Mouse (Mus musculus) kidney, adult 8-10 months (tissue): ENCODE measurements around the gene Glt1d1.
A peak's percentile ranks its signal among the peaks of the same experiment; 100 is the strongest.
"Not testable (repeated sequence)": the region's sequence is repeated elsewhere in the genome, so short reads cannot be mapped to it uniquely, and the experiment has no call there.

Experiments used
- DNase-seq, 2 experiments: peaks; one replicate each; pipeline ENCODE4 v3.0.0; 2022

The Glt1d1 gene

DNA sequence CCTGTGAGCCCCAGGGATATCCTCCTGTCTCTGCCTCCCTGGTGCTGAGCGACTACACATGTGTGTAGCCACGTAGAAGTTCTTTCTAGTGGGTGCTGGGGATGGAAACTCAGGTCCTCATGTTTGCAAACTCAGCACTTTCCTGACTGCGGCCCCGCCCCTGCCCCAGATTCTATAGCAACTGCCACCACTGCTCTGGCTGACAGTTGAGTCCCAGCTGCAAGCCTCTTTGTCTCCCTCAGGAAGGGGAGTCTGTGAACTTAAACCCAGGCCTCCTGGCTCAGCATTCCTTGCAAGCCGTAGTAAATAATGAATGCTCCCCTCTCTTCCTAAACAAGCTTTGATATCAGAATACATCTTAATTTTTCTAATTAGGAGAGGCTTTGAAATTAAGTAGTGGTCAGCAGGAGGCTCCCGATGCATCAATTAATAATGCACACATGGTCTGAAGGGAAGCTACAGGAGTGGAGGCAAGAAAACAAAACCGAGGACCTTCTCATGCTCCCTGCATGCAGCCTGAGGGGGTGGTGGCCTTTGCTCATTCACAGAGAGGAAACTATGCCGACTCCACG lies 71.6 kb downstream of the Glt1d1 start:
- DNase-seq: no peak

DNA sequence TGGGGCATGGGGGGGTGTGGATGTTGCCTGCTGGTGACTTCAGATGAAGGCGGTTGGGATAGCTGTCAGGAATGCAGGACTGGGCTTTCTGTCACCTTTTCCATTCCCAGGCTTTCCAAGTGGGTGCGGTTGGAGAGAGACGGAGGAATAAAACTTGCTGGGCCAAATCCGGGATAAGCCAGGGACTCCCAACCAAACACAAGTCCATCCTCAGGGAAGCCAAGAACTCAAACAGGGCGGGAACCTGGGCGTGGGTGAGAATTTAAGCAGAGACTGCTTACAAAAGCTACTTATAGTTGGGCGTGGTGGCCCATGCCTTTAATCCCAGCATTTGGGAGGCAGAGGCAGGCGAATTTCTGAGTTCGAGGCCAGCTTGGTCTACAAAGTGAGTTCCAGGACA lies 73.2 kb downstream of the Glt1d1 start:
- DNase-seq: no peak

DNA sequence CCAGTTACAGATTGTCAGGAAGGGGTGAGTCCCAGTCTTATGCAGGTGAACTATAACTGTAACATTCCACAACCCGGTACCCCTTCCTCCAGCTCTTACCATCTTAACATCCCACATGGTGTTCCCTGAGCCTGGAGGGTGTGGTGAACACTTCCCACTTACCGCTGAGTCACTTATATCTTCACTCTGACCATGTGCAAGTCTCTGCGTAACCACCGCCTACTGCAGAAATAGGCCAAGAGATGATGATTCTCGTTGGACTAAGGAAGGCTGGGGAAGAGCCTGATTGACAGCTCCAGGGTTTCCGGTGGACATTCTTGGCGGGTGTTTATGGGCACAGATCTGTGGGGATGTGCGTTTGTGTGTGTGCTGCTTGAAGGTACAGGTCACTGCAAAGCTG lies 73.9 kb downstream of the Glt1d1 start:
- DNase-seq: no peak

DNA sequence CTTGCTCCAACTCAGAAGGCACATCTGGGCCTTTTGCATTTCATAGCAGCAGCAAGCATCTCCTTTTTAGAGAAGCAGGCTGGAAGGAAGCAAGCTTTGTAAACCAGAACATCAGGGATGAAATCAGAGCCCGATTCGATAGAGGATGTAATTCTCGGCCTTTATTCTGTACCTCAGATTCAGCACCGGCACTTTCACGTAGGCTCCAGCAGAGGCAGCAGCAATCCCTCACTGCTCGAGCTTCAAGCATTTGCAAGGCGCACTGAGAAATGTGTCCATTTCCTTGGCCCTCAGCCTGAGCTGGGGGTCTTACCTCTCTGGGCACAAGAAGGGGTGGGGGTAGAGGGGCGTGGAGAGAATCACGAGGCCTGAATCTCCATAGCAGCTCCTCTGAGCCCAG lies 76.1 kb downstream of the Glt1d1 start:
- no peak for DNase-seq

DNA sequence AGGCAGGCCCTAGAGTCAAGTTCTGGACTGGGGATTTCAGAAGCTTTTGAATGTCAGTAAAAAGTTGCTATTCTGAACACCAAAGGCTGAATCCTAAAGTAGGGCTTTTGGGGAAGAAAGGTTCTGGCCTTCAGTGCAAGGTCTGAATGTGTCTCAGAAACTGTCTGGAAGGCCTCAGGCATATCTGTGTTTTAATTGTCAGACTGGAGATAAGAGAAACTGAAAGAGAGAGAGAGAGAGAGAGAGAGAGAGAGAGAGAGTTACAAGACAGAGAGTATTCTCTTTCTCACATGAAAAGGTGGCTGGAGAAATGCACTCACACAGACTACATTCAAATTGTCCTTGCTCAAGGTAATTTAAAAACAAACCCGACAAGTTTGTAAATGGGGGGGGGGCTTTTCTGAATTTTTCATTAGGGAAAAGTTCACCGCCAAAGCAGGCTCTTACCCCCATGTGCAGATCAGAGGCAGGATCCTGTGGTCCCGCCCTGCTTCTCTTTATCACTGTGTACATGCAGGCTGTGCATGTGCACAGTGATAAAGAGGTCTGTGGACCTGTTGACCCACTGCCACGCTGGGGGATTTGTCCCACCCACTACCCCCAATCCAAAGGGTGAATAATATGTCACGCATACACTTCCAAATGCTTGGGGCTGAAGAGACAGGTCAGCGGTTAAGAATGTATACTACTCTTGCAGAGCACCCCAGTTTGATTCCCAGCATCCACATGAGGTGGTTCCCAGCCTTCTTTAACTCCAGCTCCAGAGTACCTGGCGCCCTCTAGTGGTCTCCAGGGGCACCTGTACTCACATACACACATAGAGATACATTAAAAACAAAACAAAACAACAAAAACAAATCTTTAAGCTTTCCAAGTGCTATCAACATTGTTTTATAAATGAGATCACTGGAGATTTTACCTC lies 83.0 kb downstream of the Glt1d1 start:
- no peak for DNase-seq

DNA sequence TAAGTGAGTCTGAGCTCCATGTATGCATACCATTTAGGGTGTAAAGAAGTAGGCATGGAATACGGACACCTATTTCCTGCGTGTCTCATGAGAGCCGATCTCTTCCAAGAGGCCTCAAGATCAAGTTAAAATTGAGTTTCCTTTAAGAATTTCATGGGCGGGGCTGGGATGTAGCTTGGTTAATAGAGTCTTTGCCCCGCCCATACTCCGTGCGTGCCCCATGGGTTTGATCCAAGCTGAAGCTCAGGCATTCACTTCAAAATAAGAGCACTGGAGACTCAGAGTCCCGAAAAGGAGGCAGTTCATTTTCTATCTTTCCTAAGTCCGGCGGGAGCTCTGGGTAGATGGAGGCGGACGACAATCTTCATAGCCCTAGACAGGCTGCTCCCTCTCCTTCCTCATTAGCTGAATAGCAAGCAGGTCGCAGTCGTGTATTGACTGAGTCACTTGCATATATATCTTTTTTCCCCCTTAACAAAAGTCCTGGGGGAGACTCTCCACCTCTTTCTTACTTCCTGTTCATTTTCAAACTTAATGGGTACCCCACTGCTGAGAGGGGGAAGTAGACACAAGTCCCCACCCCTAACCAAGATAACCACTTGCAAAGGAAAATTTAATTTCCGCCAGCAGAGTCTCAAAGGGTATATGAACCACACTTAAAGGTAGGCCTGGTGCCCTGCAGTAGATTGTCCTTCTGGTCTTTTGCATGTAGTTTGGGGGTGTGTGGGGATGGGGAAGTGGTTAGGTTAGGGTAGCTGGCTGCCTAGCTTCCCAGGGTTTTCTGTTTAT lies 88.7 kb downstream of the Glt1d1 start:
- DNase-seq: peak; percentile 46 to 49

DNA sequence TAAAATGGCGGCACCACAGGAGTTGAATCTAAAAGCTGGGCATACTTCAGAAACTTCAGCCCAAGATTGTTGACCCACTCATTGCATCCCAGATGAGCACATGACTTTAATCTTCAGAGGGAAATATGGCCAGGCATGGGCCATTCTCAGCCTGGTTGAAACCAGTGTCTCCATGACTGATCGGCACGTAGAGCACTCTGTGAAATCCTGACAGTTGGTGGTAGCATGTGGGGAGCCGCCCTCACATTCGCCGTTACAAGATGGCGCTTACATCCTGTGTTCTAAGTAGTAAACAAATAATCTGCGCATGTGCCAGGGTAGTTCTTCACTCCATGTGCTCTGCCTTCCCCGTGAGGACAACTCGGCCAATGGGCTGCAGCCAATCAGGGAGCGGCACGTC lies 90.1 kb downstream of the Glt1d1 start:
- DNase-seq: not testable (repeated sequence)

DNA sequence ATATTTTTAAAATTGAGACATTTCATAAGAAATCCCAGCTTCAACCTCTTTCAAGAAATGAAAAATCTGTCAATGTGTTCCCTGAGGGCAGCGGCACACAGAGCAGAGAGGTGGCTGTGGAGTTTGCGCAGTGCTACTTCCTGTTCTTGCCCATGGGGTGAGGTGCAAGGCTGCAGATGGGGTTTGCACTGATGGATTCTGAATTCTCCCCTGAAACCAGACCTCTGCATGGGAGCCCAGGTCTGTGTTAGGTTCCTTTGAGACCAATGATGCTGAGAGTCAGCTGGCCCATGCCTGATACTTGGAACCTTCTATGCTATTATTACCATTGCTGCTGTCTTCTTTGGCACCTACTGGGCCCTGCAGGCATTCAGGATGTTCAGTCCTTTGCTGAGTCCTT lies 98.3 kb downstream of the Glt1d1 start:
- DNase-seq: no peak

DNA sequence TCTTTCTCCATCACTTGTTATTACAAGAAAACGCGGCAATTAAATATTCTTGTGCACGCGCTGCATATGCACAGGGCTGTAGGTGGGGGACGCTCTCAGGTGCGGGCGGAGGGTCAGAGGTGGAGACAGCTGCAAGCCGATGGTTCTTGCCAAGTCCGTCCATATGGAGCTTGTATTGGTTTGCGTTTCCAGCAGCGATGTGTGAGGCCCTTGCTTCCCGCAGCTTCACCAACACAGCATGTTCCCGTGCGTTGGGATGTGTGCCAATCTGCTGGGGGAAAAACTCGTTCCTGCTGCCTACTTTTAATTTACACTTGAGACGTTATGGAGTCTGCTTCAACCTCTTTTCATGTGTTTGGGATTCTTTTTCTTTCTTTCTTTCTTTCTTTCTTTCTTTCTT lies 109.3 kb downstream of the Glt1d1 start:
- DNase-seq: no peak

DNA sequence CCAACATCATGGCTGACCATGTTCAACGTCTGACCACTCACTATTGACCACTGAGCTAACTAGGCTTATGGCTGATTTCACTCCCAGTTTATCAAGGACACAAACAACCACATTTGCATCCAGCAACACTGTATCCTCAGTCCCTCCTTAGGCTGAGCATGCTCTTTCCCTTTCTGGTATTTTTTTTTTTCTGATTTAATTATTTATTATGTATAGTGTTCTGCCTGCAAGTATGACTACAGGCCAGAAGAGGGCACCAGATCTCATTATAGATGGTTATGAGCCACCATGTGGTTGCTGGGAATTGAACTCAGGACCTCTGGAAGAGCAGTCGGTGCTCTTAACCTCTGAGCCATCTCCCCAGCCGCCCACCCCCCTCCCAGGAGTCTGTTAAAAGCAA lies 117.5 kb downstream of the Glt1d1 start:
- DNase-seq: not testable (repeated sequence)

DNA sequence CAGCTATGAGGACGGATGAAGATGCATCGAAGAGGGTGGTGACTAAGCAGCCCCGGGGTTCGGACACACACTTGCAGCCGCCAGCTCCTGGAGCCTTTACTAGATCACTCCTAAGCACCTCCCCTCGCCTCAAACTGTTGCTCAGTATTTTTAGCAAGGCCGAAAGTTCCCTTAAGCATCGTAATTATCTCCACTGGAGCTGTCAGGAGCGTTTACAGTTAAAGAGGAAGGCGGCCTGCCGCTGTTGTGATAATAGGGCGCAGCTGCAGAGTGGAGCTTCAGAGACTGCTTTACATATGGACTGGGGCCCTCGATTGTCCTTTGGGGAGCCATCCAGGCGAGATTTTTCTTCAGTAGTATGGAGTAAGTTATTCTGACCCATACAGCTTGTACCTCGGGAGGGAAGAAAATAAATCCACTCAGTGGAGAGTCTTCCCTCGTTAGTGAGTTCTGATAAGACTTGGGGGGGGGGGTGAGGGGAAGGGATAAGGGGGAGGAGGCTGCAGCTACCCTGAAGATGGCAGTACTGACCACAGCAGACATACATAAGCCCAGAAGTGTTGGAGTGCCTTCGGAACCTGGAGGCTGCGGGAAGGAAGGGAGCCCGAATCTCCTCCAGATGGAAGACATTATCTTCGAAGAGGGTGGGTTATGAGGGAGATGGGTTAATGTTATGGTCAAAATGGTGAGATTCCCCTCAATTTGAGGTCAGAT lies 119.4 kb downstream of the Glt1d1 start:
- no peak for DNase-seq

DNA sequence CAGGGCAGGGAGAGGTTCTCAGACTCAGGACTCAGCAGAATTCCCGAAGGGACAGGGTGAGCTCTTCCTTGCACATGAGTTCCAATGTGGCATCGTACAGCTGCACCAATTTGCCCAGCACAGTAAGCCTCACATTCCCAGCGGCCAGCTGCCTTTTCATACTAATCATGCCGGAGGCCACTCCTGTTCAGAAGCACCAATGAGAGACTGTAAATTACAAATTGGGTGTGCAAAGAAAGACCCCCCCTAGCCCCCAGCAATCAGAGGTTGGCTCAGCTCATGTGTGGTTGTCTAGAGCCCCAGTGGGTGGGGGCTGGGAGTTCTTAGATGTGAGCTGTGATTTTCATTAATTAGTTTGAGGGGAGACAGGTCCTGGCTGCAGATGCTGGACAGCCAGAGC lies 123.5 kb downstream of the Glt1d1 start:
- no peak for DNase-seq

DNA sequence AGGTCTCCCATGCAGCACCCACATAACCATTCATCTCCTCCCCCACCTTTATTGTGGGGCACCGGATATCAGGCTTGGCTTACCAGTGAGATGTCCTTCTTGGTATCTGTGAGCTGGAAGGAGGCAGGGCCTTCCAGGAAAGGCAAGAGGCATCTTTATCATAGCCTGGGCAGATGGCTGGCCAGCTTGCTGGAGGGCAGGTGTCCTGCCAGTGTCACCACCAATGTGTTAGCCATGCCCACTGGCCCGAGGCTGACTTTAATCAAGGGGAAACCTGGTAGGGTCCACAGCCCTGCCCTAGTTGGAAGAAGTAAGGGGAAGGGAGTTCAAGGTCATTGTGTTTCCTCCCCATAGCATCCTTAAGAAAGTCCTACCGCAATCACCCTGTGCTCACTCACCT lies 123.9 kb downstream of the Glt1d1 start:
- DNase-seq: no peak

DNA sequence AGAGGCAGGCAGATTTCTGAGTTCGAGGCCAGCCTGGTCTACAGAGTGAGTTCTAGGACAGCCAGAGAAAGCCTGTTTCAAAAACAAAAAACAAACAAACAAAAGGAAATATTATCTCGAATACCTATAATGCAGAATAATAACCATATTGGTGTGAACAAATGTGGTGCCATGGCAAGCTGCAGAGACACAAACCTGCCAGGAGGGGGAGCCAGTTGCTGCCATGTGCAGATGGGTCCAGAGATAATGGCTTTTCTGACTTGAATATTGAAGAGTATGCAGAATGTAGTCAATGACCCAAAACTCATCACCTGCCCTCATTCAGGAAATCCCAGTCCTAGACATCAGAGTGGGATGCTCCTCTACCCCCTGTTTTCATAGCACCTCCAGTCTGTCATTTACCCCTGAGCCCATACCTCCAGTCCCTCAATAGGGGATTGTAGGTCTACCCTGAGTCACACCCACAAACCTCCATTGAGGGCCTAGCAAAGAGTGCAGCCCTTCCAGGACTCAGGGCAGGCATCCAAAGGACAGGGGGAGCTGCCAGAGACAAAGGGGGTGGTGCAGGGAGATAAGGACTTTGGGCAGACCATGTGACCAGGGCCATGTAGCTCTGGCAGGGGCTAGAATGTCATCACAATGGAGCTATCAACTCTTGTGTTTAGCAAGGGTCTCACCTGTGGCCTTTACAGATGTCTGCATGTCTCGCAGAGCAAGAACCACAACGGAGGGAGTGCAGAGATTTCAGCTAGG lies 124.8 kb downstream of the Glt1d1 start:
- peak in 1 of 2 experiments; percentile 3 for DNase-seq

DNA sequence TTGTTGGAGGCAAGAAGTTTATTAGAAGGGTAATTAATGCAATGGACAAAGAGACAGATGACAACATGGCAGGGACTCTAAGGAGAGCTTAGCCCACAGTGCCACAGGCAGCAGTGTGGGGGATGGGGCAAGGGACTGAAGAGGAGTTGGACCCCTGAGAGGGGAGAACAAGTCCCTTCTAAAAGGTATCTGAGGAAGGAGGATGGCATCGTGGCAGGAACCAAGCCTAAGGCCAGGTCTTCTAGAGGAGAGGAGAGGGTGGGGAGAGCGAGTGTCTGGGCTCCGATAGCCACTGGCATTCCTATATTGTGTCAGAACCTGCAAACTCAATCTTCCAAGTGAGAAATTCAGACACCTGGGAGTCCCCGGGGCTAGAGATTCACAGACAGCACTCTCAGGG lies 126.5 kb downstream of the Glt1d1 start:
- no peak for DNase-seq
